Mouse (Mus musculus): ENCODE results near the gene Gfod1. TPM values are rescaled to one million over a fixed set of nuclear protein-coding genes. Genes with fewer than 3 reads are reported as not detected.

The Gfod1 gene
- polyA plus RNA-seq, 1 experiment: 6.5 TPM

DNA sequence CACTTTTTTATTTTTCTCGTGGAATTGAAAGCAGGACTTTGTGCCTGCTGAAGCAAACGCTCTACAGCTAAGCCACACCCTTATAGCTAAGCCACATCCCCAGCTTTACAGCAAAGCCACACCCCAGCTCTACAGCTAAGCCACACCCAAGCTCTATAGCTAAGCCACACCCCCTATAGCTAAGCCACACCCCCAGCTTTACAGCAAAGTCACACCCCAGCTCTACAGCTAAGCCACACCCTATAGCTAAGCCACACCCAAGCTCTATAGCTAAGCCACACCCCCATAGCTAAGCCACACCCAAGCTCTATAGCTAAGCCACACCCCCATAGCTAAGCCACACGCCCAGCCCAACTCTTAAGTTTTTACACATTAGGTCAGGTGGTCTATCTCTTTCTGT is 42.7 kb downstream of the Gfod1 start:
- H3K4me2 ChIP-seq (ENCODE audit: low read depth): peak overlapping the region; percentile 77
- H3K4me3 ChIP-seq: no peak overlapping the region
- H3K36me3 ChIP-seq (ENCODE audit: control insufficient read depth, insufficient read depth): no peaks in the 10 kb centered on the region
- no peak overlapping the region for H3ac ChIP-seq (ENCODE audit: control insufficient read depth, insufficient read length)
- TF ChIP-seq TCF12 (IDR thresholded peaks at IDR 0.05; ENCODE audit: insufficient read depth, poor library complexity, severe bottlenecking): no peak
- peaks cover 37% of the 10 kb centered on the region for H3K79me2 ChIP-seq (ENCODE audit: control insufficient read depth, insufficient read depth)
- H3K27me3 ChIP-seq (ENCODE audit: control insufficient read depth, insufficient read depth, insufficient read length): no peaks in the 10 kb centered on the region

DNA sequence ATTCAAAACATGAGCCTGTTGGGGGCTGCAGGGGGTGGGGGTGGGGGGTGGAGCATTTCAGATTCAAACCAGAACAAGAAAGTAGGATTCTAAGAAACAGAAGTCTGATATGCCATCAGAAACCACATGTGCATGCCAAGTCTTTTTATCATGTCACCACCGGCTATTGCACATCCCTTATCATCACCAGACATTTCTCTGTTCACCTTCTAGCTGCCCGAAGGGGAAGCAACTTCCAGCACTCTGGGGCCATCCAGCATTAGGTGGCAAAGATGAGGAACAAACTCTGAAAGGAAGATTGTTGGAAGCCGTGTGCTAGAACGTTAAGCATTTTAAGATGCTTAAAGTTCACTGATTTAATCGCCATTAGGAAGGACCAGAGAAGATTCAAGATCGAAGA is 43.2 kb downstream of the Gfod1 start:
- H3K27me3 ChIP-seq (ENCODE audit: control insufficient read depth, insufficient read depth, insufficient read length): no peaks in the 10 kb centered on the region
- H3K79me2 ChIP-seq (ENCODE audit: control insufficient read depth, insufficient read depth): peaks cover 39% of the 10 kb centered on the region
- peak overlapping the region; percentile 15 for H3K4me2 ChIP-seq (ENCODE audit: low read depth)
- no peak overlapping the region for H3K4me3 ChIP-seq
- no peaks in the 10 kb centered on the region for H3K36me3 ChIP-seq (ENCODE audit: control insufficient read depth, insufficient read depth)
- no peak for TF ChIP-seq POLR2A (IDR thresholded peaks at IDR 0.05; ENCODE audit: insufficient read length, low read depth)
- no peak overlapping the region for H3ac ChIP-seq (ENCODE audit: control insufficient read depth, insufficient read length)

DNA sequence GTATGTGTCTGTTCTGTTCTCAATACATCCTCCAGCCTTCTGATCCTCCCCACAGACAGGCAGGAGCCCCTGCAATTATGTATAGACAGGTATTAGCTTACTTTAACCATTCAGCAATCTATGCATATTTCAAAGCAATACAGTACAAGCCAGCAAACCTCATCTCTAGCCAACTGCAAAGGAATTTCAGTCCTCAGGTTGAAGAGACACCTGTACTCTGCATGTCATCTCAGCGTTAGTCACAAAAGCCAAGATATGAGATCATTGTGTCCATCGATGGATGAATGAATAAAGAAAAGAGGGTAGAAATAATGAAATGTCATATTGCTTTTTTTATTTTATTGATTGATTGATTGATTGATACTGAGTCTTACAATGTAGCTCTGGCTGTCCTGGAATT is 47.5 kb downstream of the Gfod1 start:
- Histone ChIP-seq H3K4me3 (no peak overlapping the region), H3K27me3 (ENCODE audit: control insufficient read depth, insufficient read depth, insufficient read length) (no peaks in the 10 kb centered on the region), H3ac (ENCODE audit: control insufficient read depth, insufficient read length) (no peak overlapping the region), H3K36me3 (ENCODE audit: control insufficient read depth, insufficient read depth) (no peaks in the 10 kb centered on the region), H3K4me2 (ENCODE audit: low read depth) (no peak overlapping the region), H3K79me2 (ENCODE audit: control insufficient read depth, insufficient read depth) (peaks cover 45% of the 10 kb centered on the region)
- TF ChIP-seq E2F4 (IDR thresholded peaks at IDR 0.05; ENCODE audit: insufficient read depth): no peak
- no peak for TF ChIP-seq CEBPB (IDR thresholded peaks at IDR 0.05; ENCODE audit: insufficient read depth, poor library complexity, severe bottlenecking)
- no peak for TF ChIP-seq MYOD1 (IDR thresholded peaks at IDR 0.05; ENCODE audit: control insufficient read depth in 1 of 3, insufficient read length in 2 of 3, low read depth in 2 of 3)
- TF ChIP-seq MYOG (IDR thresholded peaks at IDR 0.05; ENCODE audit: control insufficient read depth in 1 of 3, insufficient read depth in 1 of 3, insufficient read length in 2 of 3, low read depth in 2 of 3): no peak
- no peak for TF ChIP-seq TCF3 (IDR thresholded peaks at IDR 0.05; ENCODE audit: insufficient read length, low read depth)
- no peak for TF ChIP-seq POLR2A (IDR thresholded peaks at IDR 0.05; ENCODE audit: insufficient read length, low read depth)

GRCm38 (mm10) chr13:43253526-43253925 is 50.4 kb downstream of the Gfod1 start:
- Histone ChIP-seq H3K36me3 (ENCODE audit: control insufficient read depth, insufficient read depth) (no peaks in the 10 kb centered on the region), H3K27me3 (ENCODE audit: control insufficient read depth, insufficient read depth, insufficient read length) (no peaks in the 10 kb centered on the region), H3ac (ENCODE audit: control insufficient read depth, insufficient read length) (no peak overlapping the region), H3K4me3 (no peak overlapping the region), H3K79me2 (ENCODE audit: control insufficient read depth, insufficient read depth) (peaks cover 48% of the 10 kb centered on the region), H3K4me2 (ENCODE audit: low read depth) (no peak overlapping the region)
- TF ChIP-seq MYOG (IDR thresholded peaks at IDR 0.05; ENCODE audit: control insufficient read depth in 1 of 3, insufficient read depth in 1 of 3, insufficient read length in 2 of 3, low read depth in 2 of 3): no peak
- no peak for TF ChIP-seq REST (IDR thresholded peaks at IDR 0.05; ENCODE audit: insufficient read depth, insufficient read length)
- TF ChIP-seq CEBPB (IDR thresholded peaks at IDR 0.05; ENCODE audit: insufficient read depth, poor library complexity, severe bottlenecking): no peak
- TF ChIP-seq MYOD1 (IDR thresholded peaks at IDR 0.05; ENCODE audit: control insufficient read depth in 1 of 3, insufficient read length in 2 of 3, low read depth in 2 of 3): no peak
- no peak for TF ChIP-seq POLR2AphosphoS2 (IDR thresholded peaks at IDR 0.05; ENCODE audit: insufficient read length, low read depth)
- no peak for TF ChIP-seq MAX (IDR thresholded peaks at IDR 0.05; ENCODE audit: low read depth)
- no peak for TF ChIP-seq POLR2A (IDR thresholded peaks at IDR 0.05; ENCODE audit: insufficient read length, low read depth)
- no peak for TF ChIP-seq USF1 (IDR thresholded peaks at IDR 0.05; ENCODE audit: low read depth)
- TF ChIP-seq E2F4 (IDR thresholded peaks at IDR 0.05; ENCODE audit: insufficient read depth): no peak
- no peak for TF ChIP-seq SRF (IDR thresholded peaks at IDR 0.05; ENCODE audit: control insufficient read depth, insufficient read length, low read depth)
- no peak for TF ChIP-seq TCF3 (IDR thresholded peaks at IDR 0.05; ENCODE audit: insufficient read length, low read depth)
- no peak for TF ChIP-seq TCF12 (IDR thresholded peaks at IDR 0.05; ENCODE audit: insufficient read depth, poor library complexity, severe bottlenecking)

DNA sequence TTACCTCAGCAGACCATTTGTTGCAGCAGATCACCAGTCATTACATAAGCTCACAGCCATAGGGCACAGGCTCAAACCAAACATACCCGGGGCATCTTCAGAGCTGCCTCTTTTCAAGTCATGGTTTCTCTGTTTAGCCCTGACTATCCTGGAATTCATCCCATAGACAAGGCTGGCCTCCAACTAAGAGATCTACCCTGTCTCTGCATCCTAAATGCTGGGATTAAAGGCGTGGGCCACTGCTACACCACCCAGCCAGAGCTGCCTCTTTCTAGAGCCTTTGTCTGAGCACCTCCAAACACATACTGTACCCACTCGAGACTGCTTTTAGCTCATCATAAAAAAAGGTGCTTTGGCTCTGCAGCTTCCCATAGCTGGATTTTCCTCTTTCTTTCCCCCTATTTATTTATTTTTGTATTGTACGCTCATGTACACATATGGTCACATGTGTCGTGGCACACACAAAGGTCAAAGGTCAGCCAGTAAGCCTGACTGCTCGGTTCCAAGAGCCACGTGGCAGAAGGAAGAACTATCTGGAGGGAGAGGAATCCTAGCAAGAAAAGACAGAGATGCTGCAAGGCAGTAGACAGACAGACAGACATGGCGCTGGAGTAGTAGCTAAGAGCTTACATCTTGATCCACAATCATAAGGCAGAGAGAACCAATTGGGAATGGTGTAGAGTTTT is 51.7 kb downstream of the Gfod1 start:
- Histone ChIP-seq H3K36me3 (ENCODE audit: control insufficient read depth, insufficient read depth) (no peaks in the 10 kb centered on the region), H3K4me3 (no peak overlapping the region), H3K4me2 (ENCODE audit: low read depth) (no peak overlapping the region), H3K27me3 (ENCODE audit: control insufficient read depth, insufficient read depth, insufficient read length) (no peaks in the 10 kb centered on the region), H3ac (ENCODE audit: control insufficient read depth, insufficient read length) (no peak overlapping the region), H3K79me2 (ENCODE audit: control insufficient read depth, insufficient read depth) (peaks cover 40% of the 10 kb centered on the region)
- no peak for TF ChIP-seq E2F4 (IDR thresholded peaks at IDR 0.05; ENCODE audit: insufficient read depth)
- TF ChIP-seq CEBPB (IDR thresholded peaks at IDR 0.05; ENCODE audit: insufficient read depth, poor library complexity, severe bottlenecking): no peak
- TF ChIP-seq MYOD1 (IDR thresholded peaks at IDR 0.05; ENCODE audit: control insufficient read depth in 1 of 3, insufficient read length in 2 of 3, low read depth in 2 of 3): no peak
- no peak for TF ChIP-seq MYOG (IDR thresholded peaks at IDR 0.05; ENCODE audit: control insufficient read depth in 1 of 3, insufficient read depth in 1 of 3, insufficient read length in 2 of 3, low read depth in 2 of 3)
- TF ChIP-seq USF1 (IDR thresholded peaks at IDR 0.05; ENCODE audit: low read depth): no peak
- TF ChIP-seq POLR2AphosphoS2 (IDR thresholded peaks at IDR 0.05; ENCODE audit: insufficient read length, low read depth): no peak
- no peak for TF ChIP-seq MAX (IDR thresholded peaks at IDR 0.05; ENCODE audit: low read depth)
- no peak for TF ChIP-seq TCF3 (IDR thresholded peaks at IDR 0.05; ENCODE audit: insufficient read length, low read depth)
- no peak for TF ChIP-seq TCF12 (IDR thresholded peaks at IDR 0.05; ENCODE audit: insufficient read depth, poor library complexity, severe bottlenecking)
- TF ChIP-seq REST (IDR thresholded peaks at IDR 0.05; ENCODE audit: insufficient read depth, insufficient read length): no peak
- TF ChIP-seq POLR2A (IDR thresholded peaks at IDR 0.05; ENCODE audit: insufficient read length, low read depth): no peak
- no peak for TF ChIP-seq SRF (IDR thresholded peaks at IDR 0.05; ENCODE audit: control insufficient read depth, insufficient read length, low read depth)

Data from myocyte (in vitro differentiated cells).